Mouse (Mus musculus) bone marrow, adult 2 months (tissue): ENCODE measurements around the gene Pard3b. TPM values are rescaled to one million over a fixed set of nuclear protein-coding genes. Genes with fewer than 3 reads are reported as not detected.

Experiments used
- H3K27ac ChIP-seq: fragments of 200-500 bp; 2 replicates; pipeline ENCODE4 v1.5.1; 2012; ENCODE audit warnings: low read depth, mild to moderate bottlenecking, control low read depth, inconsistent platforms, low read length; ENCODE audit not compliant: control insufficient read depth, poor library complexity, insufficient read depth
- H3K4me1 ChIP-seq: fragments of 200-500 bp; 2 replicates; pipeline ENCODE4 v1.6.1; 2011; ENCODE audit warnings: low read length; ENCODE audit not compliant: control insufficient read depth, insufficient read depth
- H3K4me3 ChIP-seq: fragments of 200-500 bp; replicated peaks from 2 replicates; pipeline ENCODE3; 2011; ENCODE audit warnings: mild to moderate bottlenecking, low read depth, low read length, control low read depth; ENCODE audit not compliant: control insufficient read depth
- CTCF ChIP-seq: fragments of 200-500 bp; IDR thresholded peaks from 2 replicates; pipeline ENCODE4 v1.5.1; 2011; ENCODE audit warnings: low read length, control low read depth; ENCODE audit not compliant: control insufficient read depth, insufficient read depth
- POLR2A ChIP-seq: fragments of 200-500 bp; IDR thresholded peaks from 2 replicates; pipeline ENCODE4 v1.6.1; 2011; ENCODE audit warnings: low read depth, mild to moderate bottlenecking, control low read depth, low read length, borderline replicate concordance; ENCODE audit not compliant: control insufficient read depth
- WGBS: fragments of 180-500 bp; shearing (Covaris S2); methylation state at CpG from one replicate; pipeline ENCODE4 v1.1.7; 2018; 5-methylcytosine and 5-hydroxymethylcytosine counted together
- polyA plus RNA-seq: library from polyadenylated mRNA; stranded (reverse); fragments of >200 nt; gene quantifications from 2 replicates; pipeline ENCODE4 v1.2.4, GENCODE M21; 2011; ENCODE audit warnings: low replicate concordance; ENCODE audit not compliant: missing spikeins, insufficient read depth, insufficient read length

The Pard3b gene
- polyA plus RNA-seq, 1 experiment = 9.7 TPM

- no peak overlapping the region for H3K4me3 ChIP-seq
- no peak overlapping the region for H3K27ac ChIP-seq
- WGBS = 59% methylated on average over 4 of the region's 4 CpGs
- H3K4me1 ChIP-seq = no peaks in the 10 kb centered on the region; the same call in 1 of the 2 replicates
- TF ChIP-seq CTCF (no peak), POLR2A (no peak)
These were observed 928.0 kb downstream of the Pard3b start for GRCm38 (mm10) chr1:62566596-62566995.

GRCm38 (mm10) chr1:62576939-62577590 lies 938.4 kb downstream of the Pard3b start:
- no peak for TF ChIP-seq POLR2A
- TF ChIP-seq CTCF = no peak
- Histone ChIP-seq H3K27ac (no peak overlapping the region), H3K4me3 (no peak overlapping the region), H3K4me1 (no peaks in the 10 kb centered on the region)
- WGBS = 70% methylated on average over 3 of the region's 3 CpGs

GRCm38 (mm10) chr1:62579024-62579765 lies 940.6 kb downstream of the Pard3b start:
- no peak overlapping the region for H3K27ac ChIP-seq

GRCm38 (mm10) chr1:62580314-62580935 lies 941.8 kb downstream of the Pard3b start:
- 69% methylated on average over 4 of the region's 4 CpGs for WGBS
- no peak overlapping the region for H3K4me3 ChIP-seq

More at GRCm38 (mm10) chr1:62579024-62579765, 940.6 kb downstream of the Pard3b start:
- no peak overlapping the region for H3K4me3 ChIP-seq
- TF ChIP-seq CTCF = no peak
- TF ChIP-seq POLR2A = no peak
- no peaks in the 10 kb centered on the region for H3K4me1 ChIP-seq
- 76% methylated on average over 7 of the region's 7 CpGs for WGBS

GRCm38 (mm10) chr1:62582476-62582875 lies 943.9 kb downstream of the Pard3b start:
- no peaks in the 10 kb centered on the region for H3K4me1 ChIP-seq
- H3K27ac ChIP-seq = no peak overlapping the region
- no peak overlapping the region for H3K4me3 ChIP-seq
- 83% methylated on average over 4 of the region's 4 CpGs for WGBS
- TF ChIP-seq POLR2A (no peak), CTCF (no peak)

More at GRCm38 (mm10) chr1:62580314-62580935, 941.8 kb downstream of the Pard3b start:
- TF ChIP-seq POLR2A (no peak), CTCF (no peak)
- no peak overlapping the region for H3K27ac ChIP-seq
- H3K4me1 ChIP-seq = no peaks in the 10 kb centered on the region

- Histone ChIP-seq H3K27ac (no peak overlapping the region), H3K4me1 (no peaks in the 10 kb centered on the region), H3K4me3 (no peak overlapping the region)
- no peak for TF ChIP-seq CTCF
- no peak for TF ChIP-seq POLR2A
- WGBS = 89% methylated on average over 6 of the region's 6 CpGs
These were observed 948.9 kb downstream of the Pard3b start for GRCm38 (mm10) chr1:62587536-62587935.

- H3K27ac ChIP-seq = no peak overlapping the region
- no peak overlapping the region for H3K4me3 ChIP-seq
- no peak for TF ChIP-seq CTCF
- TF ChIP-seq POLR2A = no peak
- H3K4me1 ChIP-seq = no peaks in the 10 kb centered on the region
- 78% methylated on average over 6 of the region's 6 CpGs for WGBS
These were observed 952.8 kb downstream of the Pard3b start for GRCm38 (mm10) chr1:62591296-62592031.

GRCm38 (mm10) chr1:62595401-62595800 lies 956.8 kb downstream of the Pard3b start:
- 75% methylated on average over 3 of the region's 3 CpGs for whole genome bisulfite sequencing
- TF ChIP-seq CTCF (no peak), POLR2A (no peak)
- H3K27ac ChIP-seq = no peak overlapping the region
- H3K4me3 ChIP-seq = no peak overlapping the region
- no peaks in the 10 kb centered on the region for H3K4me1 ChIP-seq
